Mouse (Mus musculus): ENCODE results near the gene Heatr6.
A peak's percentile ranks its signal among the peaks of the same experiment; 100 is the strongest.

Heatr6 gene

DNA sequence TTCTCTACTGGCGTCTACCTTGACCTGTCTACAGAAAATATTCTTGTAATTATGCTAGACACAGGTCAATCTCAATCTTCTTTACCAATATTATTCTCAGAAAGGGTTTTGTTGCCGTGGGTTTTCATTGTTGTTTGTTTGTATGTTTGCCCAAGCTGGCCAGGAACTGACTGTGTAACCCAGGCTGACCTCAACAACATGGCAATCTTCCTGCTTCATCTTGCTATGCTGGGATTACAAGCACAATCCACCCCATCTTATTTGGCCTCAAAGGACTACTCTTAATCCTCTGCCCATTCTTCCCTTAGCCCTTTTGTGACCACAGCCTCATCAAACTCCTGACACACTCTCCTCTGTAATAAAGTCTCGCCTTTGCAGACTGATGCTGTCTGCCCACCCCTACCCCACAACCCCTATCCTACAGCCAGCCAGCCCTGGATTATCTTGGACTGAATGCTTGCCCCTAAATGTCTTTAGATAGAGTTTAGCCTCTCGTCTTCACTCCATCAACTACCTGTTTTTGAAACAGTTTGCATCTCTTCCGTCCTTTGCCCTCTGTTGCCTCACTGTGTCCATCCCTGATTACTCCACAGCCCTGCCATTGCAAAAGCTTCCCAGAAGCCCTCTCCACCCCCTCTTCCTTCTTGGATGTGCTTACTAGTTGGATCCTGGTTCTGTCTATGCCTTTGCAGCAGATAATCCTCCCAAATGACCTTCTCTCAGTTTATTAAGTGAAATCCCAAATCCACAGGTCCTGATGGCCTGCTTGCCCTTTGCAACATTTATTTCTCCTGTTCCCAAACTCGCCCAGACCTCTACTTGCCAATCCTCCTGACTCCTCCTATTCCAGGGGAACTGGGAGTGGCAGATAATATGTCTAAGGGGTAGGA, 5.9 kb upstream of the Heatr6 start:
- no peak for DNase-seq (ENCODE audit: low spot score)

DNA sequence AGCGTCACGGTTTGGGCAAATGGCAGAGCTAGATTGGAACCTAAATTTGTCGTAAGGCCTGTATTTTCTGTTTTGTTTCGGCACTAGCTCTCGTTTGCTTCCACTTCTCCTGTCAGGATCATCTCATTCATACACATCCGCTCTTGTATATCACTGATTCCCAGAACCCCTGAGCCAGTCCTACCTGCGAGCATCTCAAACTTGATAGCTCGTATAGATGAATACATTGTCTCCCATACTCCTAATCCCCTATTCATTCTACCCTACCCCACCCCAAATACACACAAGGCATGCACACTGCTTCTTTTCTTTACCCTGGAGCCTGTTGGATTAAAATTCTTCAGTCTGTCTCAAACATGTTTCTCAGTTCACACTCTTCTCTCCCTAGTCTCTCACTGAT, 731 bp downstream of the Heatr6 start:
- no peak for DNase-seq (ENCODE audit: low spot score)

DNA sequence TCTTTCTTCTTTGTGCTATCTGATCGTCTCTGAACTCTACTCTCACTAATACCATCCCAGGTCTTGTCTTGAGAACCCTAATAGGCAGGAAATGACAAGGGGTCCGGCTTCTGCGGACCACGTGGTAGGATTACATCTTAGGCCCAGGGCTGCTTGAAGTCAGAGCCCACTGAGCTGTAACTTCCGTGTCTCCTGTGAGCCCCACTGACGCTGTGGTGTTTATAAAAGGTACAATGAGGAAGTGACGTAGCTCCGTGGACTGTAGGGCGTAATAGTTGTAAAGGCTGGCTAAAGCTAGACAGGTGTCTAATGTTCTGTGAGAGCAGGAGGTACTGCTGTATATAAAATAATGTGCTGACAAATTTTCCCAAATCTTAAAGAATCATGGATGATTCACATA, 13.8 kb downstream of the Heatr6 start:
- no peak for DNase-seq (ENCODE audit: low spot score)

DNA sequence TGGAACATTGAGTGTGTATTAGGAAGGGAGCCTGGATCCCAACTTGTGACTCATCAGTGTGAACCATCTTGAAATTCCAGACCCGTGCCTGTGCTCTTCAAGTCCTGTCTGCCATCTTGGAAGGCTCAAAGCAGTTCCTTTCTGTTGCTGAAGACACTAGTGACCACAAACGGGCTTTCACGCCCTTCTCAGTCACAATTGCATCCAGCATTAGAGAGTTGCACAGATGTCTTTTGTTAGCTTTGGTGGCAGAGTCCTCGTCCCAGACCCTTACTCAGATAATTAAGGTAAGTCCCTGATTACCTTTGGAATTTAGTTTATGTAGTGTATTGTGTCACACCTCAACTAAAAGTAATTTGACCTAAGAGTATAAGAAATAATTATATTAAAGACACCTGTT, 15.5 kb downstream of the Heatr6 start:
- DNase-seq (ENCODE audit: low spot score), result no peak

DNA sequence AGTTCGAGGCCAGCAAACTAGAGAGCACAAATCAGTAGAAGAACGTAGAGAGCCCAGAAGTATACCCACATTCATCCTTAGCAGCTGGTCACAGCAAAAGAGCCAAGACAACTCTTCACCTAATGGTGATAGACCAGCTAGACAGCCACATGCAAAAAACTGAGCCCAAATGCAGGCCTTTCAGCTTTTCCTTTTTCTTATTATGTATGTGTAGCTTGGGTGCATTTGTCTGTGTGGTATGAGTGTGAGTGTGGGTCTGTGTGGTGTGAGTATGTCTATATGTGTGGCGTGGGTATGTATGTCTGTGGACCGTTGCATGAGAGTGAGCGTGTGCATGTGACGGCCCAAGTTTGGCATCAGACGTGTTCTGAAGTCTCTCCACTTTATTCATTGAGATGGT, 17.5 kb downstream of the Heatr6 start:
- DNase-seq (ENCODE audit: low spot score), result no peak

GRCm38 (mm10) chr11:83772341-83772740, 18.8 kb downstream of the Heatr6 start:
- DNase-seq (ENCODE audit: low spot score), result no peak

GRCm38 (mm10) chr11:83773691-83774090, 20.2 kb downstream of the Heatr6 start:
- no peak for DNase-seq (ENCODE audit: low spot score)

- no peak for DNase-seq (ENCODE audit: low spot score)
These were observed 20.8 kb downstream of the Heatr6 start for GRCm38 (mm10) chr11:83774324-83774723.

DNA sequence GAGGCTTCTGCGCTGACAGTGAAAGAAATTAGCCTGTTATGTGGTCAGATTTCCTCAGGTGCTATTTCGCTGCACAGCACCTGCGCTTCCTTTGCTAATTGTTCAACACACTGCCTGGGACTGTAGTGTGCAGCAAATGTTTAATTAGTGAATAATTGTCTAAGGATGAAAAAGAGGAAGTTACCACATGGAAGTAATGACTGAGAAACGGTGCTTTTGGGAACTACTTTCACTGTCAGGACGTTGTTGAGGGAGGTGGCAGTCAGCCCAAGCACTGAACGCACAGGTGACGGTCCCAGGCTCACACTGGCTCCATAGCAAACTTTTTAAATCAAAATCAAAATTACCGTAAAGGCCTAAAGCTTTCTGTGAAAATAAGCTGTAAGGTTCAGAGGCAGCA, 23.3 kb downstream of the Heatr6 start:
- DNase-seq (ENCODE audit: low spot score), result no peak

DNA sequence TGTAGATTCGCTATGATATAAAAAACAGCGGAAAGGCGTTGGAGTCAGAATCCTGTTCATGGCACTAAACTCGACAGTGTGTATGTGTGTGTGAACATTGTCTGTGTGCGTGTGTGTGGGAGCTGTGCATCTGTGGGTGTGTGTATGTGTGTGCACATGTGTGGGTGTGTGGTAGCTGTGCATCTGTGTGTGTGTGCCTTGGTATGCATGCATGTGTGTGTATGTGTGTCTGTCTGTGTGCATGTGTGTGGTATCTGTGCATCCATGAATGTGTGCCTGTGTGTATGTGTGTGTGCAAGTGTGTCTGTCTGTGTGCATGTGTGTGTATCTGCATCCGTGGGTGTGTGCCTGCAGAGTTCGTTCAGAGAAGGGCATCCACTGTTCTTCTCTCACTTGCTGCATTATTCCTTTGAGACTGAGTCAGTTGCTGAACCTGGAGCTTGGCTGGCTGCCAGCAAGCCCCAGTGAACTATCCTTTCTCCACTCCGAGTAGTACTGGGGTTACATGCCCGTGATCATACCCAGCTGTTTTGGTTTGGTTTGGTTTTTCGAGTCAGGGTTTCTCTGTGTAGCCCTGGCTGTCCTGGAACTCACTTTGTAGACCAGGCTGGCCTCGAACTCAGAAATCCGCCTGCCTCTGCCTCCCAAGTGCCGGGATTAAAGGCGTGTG, 30.6 kb downstream of the Heatr6 start:
- DNase-seq (ENCODE audit: low spot score), result no peak

- no peak for DNase-seq (ENCODE audit: low spot score)
These were observed 31.2 kb downstream of the Heatr6 start for GRCm38 (mm10) chr11:83784661-83785060.

GRCm38 (mm10) chr11:83785366-83785765, 31.9 kb downstream of the Heatr6 start:
- peak; percentile 52 for DNase-seq (ENCODE audit: low spot score)

DNA sequence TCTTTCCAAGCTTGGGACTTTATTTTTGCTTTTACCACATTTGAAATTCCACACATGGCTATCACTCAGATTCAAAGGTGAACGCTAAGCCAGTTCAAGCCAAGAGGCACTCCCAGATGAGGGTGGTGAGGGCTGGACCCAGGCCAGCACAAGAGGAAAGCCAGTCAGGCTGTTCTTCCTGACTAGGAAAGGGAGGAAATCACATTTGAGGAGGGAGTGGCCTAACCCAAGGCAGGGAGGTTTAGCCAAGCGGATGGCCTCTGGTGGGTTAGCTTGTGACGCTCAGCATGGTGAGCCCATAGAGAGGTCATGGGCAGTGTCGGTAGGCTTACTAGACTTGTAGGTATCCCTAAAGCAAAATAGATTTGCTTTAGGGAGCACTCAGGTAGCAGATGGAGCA, 33.3 kb downstream of the Heatr6 start:
- peak; percentile 22 for DNase-seq (ENCODE audit: low spot score)

GRCm38 (mm10) chr11:83787401-83788021, 34.0 kb downstream of the Heatr6 start:
- DNase-seq (ENCODE audit: low spot score), result no peak

- DNase-seq (ENCODE audit: low spot score), result no peak
These were observed 34.8 kb downstream of the Heatr6 start for GRCm38 (mm10) chr11:83788331-83788730.

- DNase-seq (ENCODE audit: low spot score), result no peak
These were observed 35.8 kb downstream of the Heatr6 start for GRCm38 (mm10) chr11:83789259-83789658.

DNA sequence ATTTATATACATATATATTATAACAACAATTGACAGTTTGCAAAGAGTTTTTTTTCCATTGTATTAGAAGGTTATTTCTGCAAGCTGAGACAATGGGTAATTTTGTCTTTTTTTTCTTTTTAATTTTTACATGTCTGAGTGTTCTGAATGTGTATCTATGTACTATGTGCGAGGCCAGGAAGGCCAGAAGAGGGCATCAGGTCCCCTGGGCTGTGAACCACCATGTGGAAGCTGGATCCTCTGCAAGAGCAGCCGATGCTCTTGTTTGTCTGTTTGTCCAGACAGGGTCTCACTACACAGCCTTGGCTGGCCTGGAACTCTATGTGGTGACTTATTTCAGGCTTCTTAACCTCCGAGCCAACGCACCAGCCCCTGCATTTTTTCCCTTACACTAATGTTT, 37.6 kb downstream of the Heatr6 start:
- DNase-seq (ENCODE audit: low spot score), result no peak

DNA sequence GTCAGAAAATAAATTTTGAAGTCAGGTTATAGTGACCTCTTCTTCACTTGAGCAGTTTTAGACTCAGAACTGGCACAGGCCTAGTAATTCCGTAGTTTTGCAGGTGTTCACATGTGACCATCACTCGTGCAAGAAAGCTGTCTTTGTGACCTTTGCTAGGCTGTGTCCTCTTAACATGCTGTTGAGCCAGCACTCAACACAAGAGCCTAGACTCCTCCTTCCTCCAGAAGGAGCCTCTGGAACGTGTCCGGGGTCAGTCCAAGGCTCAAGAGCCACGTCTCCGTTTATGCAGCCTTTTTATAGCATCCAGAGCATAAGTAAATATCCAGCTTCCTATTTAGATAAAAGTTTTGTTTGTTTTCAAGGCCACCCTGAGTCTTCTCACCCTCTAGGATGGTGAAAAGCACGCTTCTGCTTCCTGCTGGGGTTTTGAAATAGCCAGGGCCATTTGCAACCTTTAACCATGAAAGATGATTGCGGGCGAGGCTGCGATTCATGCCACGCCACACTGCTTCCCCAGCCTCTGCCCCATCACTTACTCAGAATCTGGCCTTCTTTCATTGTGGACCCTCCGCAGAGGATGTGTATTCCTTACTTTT, 38.9 kb downstream of the Heatr6 start:
- no peak for DNase-seq (ENCODE audit: low spot score)

DNA sequence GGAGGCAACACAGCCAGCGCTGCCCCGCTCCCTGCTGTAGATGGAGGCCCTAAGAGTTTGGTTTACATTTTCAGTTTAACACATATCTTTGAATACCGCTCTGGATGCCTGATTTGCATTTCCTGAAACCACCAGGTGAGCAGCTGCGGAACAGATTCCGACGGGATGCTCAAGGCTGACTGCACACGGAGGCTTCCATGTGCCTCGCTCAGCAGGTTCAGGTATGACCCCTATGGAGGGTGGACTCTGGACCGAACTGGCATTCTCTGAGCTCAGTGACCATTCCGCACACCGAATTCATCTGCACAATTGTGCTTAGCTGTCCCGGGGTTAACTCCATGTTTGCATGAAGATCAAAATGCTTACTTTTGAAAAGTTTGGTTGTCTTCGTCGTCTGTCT, 39.8 kb downstream of the Heatr6 start:
- DNase-seq (ENCODE audit: low spot score), result no peak

DNA sequence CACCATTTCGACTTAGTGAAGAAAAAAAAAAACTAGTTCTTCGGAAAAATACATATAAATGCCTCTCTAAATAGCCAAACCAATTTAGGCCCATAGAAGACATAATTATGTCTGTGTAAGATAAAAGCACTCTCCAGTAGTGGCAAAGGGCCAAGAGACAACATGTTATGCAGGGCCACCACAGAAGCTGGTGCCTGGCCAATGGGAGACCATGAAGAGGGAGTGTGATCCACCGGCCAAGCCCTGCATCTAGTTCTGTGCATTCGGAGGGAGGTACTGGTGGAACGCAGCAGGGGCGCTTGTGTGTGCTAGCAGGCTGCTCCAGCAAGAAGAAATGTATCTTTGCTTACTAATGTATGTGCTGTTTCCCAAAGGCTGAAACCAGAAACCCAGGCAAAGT, 42.6 kb downstream of the Heatr6 start:
- DNase-seq (ENCODE audit: low spot score), result no peak

- no peak for DNase-seq (ENCODE audit: low spot score)
These were observed 43.6 kb downstream of the Heatr6 start for GRCm38 (mm10) chr11:83796980-83797608.

- no peak for DNase-seq (ENCODE audit: low spot score)
These were observed 46.5 kb downstream of the Heatr6 start for GRCm38 (mm10) chr11:83799871-83800430.

Measured in ovary, postnatal 14 days (tissue).